9 mouse cellular contexts compared by ENCODE assay signal in genomic region chr3:152666991-152667355, GRCm38 (mm10). TPM values are rescaled to one million over a fixed set of nuclear protein-coding genes. Genes with fewer than 3 reads are reported as not detected.
DNase-seq lines count a peak whose midpoint lies in the region; ATAC-seq lines count a peak whose summit lies in the region.
"Had no signal": no experiment of that assay in that cellular context is flagged by ENCODE, and none has a peak within 500 bp of the region (broad histone marks: within the 10 kb centered on the region; RNA-seq: fewer than 3 reads in every experiment).

No protein-coding gene starts in this region.

- peak; percentile 14 to 20 for DNase-seq in cerebellum, postnatal 14 days
- no peak for DNase-seq in cerebellum, adult 9-11 months
- peak; percentile 22 for DNase-seq in ES-CJ7 (ENCODE audit: low read depth, low spot score)
- DNase-seq in forelimb bud, embryonic 11.5 days (ENCODE audit: low read depth, low spot score) = peak; percentile 12
- peak; percentile 35 to 36 for DNase-seq in left cerebral cortex, adult 8-10 months (ENCODE audit: low spot score in 2 of 2)
- no peak for DNase-seq in adrenal gland, adult 2 months

- H3K4me3 ChIP-seq in neural tube, embryonic 13.5 days = peak overlapping the region; percentile 60
- H3K4me3 ChIP-seq: erythroblast, embryonic 14.5 days had no signal

- ATAC-seq in neural tube, embryonic 13.5 days (ENCODE audit: low read depth) = peak; percentile 48; the same call in 1 of the 2 replicates
- no peak for ATAC-seq in CD4-positive, CD25-positive, alpha-beta regulatory T cell, adult 4 months

- H3K4me1 ChIP-seq in neural tube, embryonic 13.5 days (replicated peaks) = peaks cover 8% of the 10 kb centered on the region

- H3K27ac ChIP-seq in neural tube, embryonic 13.5 days (replicated peaks) = no peak overlapping the region

- peak overlapping the region; percentile 75 for H3K9ac ChIP-seq in neural tube, embryonic 13.5 days

- under 1% methylated on average over 16 of the region's 16 CpGs for WGBS in neural tube, embryonic 13.5 days

- no peaks in the 10 kb centered on the region for H3K36me3 ChIP-seq in neural tube, embryonic 13.5 days

- H3K4me2 ChIP-seq in neural tube, embryonic 13.5 days = peak overlapping the region; percentile 79

- H3K9me3 ChIP-seq in neural tube, embryonic 13.5 days = no peaks in the 10 kb centered on the region

- peaks cover 42% of the 10 kb centered on the region for H3K27me3 ChIP-seq in neural tube, embryonic 13.5 days

RNA-seq across cellular contexts. Expression of gene Ak5, which starts 1.2 kb away (rescaled TPM):
- total RNA-seq in left cerebral cortex, adult 8-10 months (2022) = 100 to 1,000 TPM; 126 to 145 (median 135) TPM
- polyA plus RNA-seq in neural tube, embryonic 13.5 days (2015; fragmentation: Nextera tagmentation; extraction: Ambion mirVana) = 7.2 and 7.3 TPM in 2 replicates
- under 1 TPM in 1 of 2 experiments, not detected in 1; 0.12 TPM for polyA plus RNA-seq in CD4-positive, CD25-positive, alpha-beta regulatory T cell, adult 4 months (2017; shearing (Covaris generic))
- total RNA-seq in adrenal gland, adult 2 months (2021) = 1 to 10 TPM; 3.2 to 4.8 TPM
- 0.48 and 0.72 TPM in 2 replicates for polyA plus RNA-seq in adrenal gland, adult 2 months (2012; rRNA removed)
- polyA plus RNA-seq: erythroblast, embryonic 14.5 days had no signal

RNA-seq across cellular contexts. Expression of gene Pigk, which starts 46.9 kb away (rescaled TPM):
- 10 to 100 TPM; 52.5 to 68.3 (median 54.0) TPM for total RNA-seq in left cerebral cortex, adult 8-10 months (2022)
- polyA plus RNA-seq in neural tube, embryonic 13.5 days (2015; fragmentation: Nextera tagmentation; extraction: Ambion mirVana) = 47.9 and 52.4 TPM in 2 replicates
- 10 to 100 TPM; 51.1 to 60.6 TPM for polyA plus RNA-seq in CD4-positive, CD25-positive, alpha-beta regulatory T cell, adult 4 months (2017; shearing (Covaris generic))
- total RNA-seq in adrenal gland, adult 2 months (2021) = 10 to 100 TPM; 62.5 to 63.6 TPM
- 11.8 and 18.8 TPM in 2 replicates for polyA plus RNA-seq in adrenal gland, adult 2 months (2012; rRNA removed)

Comparison
In these comparisons a context has a peak if more than half of its experiments do, and no peak if none do; other contexts are left out.
1. DNase-seq: peak in cerebellum, postnatal 14 days (2 of 2), ES-CJ7 (single experiment), forelimb bud, embryonic 11.5 days (single experiment) and left cerebral cortex, adult 8-10 months (2 of 2); none in cerebellum, adult 9-11 months (single experiment) and adrenal gland, adult 2 months (single experiment).